Mouse (Mus musculus): ENCODE data around the gene Galnt17.

DNA sequence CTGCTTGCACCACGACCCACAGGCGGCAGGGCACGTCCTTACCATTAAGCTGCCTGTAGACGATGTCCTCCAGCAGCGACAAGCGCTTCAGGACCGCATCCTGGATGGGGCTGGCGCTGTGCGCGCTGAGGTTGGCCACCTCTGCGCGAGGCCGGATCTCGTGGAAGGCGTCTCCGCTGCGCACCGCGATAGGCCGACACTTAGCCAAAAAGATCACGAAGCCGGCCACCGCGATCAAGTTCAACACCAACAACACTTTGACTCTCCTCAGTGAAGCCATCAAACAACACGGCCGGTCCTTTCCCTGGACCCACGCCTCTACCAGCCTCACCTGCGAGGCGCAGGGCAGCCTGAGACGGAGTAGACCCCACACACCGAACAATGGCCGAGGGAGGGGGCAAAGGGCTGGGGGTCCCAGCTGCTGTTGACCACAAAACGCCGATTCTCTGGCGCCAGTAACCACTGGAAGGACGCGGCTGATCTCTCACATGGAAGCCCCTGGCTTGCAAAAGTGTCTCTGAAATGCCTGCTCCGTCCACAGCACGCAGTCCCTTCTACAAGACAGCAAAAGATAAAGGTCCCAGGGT, 1.9 kb downstream of the Galnt17 start:
- no peak for TF ChIP-seq E2F4 (IDR thresholded peaks at IDR 0.05; ENCODE audit: insufficient read depth)
- TF ChIP-seq MAX (IDR thresholded peaks at IDR 0.05; ENCODE audit: low read depth) = no peak
- TF ChIP-seq POLR2A (IDR thresholded peaks at IDR 0.05; ENCODE audit: insufficient read length, low read depth) = no peak
- TF ChIP-seq TCF12 (IDR thresholded peaks at IDR 0.05; ENCODE audit: insufficient read depth, poor library complexity, severe bottlenecking) = no peak
- no peak for TF ChIP-seq USF1 (IDR thresholded peaks at IDR 0.05; ENCODE audit: low read depth)
- no peak for TF ChIP-seq POLR2AphosphoS2 (IDR thresholded peaks at IDR 0.05; ENCODE audit: insufficient read length, low read depth)
- no peak for TF ChIP-seq MYOD1 (IDR thresholded peaks at IDR 0.05; ENCODE audit: control insufficient read depth in 1 of 3, insufficient read length in 2 of 3, low read depth in 2 of 3)
- no peak for TF ChIP-seq SRF (IDR thresholded peaks at IDR 0.05; ENCODE audit: control insufficient read depth, insufficient read length, low read depth)
- no peak for TF ChIP-seq CEBPB (IDR thresholded peaks at IDR 0.05; ENCODE audit: insufficient read depth, poor library complexity, severe bottlenecking)
- no peak for TF ChIP-seq MYOG (IDR thresholded peaks at IDR 0.05; ENCODE audit: control insufficient read depth in 1 of 3, insufficient read depth in 1 of 3, insufficient read length in 2 of 3, low read depth in 2 of 3)
- TF ChIP-seq TCF3 (IDR thresholded peaks at IDR 0.05; ENCODE audit: insufficient read length, low read depth) = no peak

All from myocyte (in vitro differentiated cells).